Mouse (Mus musculus): ENCODE results near the gene Msi2. TPM values are rescaled to one million over a fixed set of nuclear protein-coding genes. Genes with fewer than 3 reads are reported as not detected.

Gene Msi2
- polyA plus RNA-seq, 1 experiment from 2014 or later = 2.9 TPM

DNA sequence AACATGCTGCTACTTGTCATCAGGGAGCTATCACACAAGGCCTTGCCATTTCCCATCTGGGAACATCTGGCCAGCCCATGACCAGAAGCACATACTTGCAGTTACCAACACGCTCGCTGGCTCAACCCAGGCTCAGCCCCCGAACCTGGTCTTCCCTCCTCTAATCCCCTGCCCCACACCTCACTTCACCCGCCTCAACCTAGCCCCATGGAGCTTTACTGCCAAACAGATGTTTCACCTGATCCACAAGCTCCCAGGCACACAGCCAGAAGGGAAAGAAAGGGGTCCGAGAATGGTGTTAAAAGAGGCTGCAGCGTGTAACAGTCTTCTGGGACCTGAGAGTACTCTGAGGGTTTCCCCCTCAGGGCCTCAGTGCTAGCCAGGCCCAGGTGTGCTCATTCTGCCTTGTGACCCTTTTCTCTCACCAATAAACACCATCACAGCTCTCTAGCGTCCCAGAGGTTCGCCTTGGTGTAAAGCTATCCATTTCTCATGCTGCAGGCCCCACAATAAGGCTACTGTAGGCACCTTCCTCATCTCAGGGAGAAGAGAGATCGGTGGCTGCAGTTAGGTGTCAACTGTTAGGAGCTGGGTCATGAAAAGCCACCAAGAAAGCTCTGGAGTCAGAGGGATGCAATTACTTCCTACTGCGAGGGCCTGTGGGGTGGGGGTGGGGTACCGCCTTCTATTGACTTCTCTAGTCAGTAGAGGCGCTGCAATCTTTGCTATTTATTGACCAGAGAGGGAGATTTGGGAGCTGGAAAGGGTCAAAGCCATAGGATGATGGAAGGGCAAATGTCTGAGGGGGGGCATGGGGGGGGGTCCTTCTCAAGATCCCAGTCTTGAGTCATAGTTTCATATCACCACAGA is 276.2 kb downstream of the Msi2 start:
- 67% methylated on average over 12 of the region's 12 CpGs for WGBS (ENCODE audit: insufficient replicate concordance)
- H3K4me1 ChIP-seq (ENCODE audit: control insufficient read depth, low read depth, low read length) = no peaks in the 10 kb centered on the region
- H3K9ac ChIP-seq (ENCODE audit: low read depth, low read length) = no peak overlapping the region
- H3K9me3 ChIP-seq (replicated peaks; ENCODE audit: control insufficient read depth, low read length) = no peaks in the 10 kb centered on the region
- ATAC-seq (ENCODE audit: low read depth) = no peak
- H3K4me3 ChIP-seq (ENCODE audit: low read depth, low read length) = no peak overlapping the region
- H3K27ac ChIP-seq (ENCODE audit: low read length) = no peak overlapping the region
- H3K36me3 ChIP-seq (ENCODE audit: control insufficient read depth, insufficient read depth) = no peaks in the 10 kb centered on the region
- no peak overlapping the region for H3K4me2 ChIP-seq (ENCODE audit: low read depth, low read length)
- no peaks in the 10 kb centered on the region for H3K27me3 ChIP-seq (ENCODE audit: control insufficient read depth, insufficient read depth, low read depth, low read length)

DNA sequence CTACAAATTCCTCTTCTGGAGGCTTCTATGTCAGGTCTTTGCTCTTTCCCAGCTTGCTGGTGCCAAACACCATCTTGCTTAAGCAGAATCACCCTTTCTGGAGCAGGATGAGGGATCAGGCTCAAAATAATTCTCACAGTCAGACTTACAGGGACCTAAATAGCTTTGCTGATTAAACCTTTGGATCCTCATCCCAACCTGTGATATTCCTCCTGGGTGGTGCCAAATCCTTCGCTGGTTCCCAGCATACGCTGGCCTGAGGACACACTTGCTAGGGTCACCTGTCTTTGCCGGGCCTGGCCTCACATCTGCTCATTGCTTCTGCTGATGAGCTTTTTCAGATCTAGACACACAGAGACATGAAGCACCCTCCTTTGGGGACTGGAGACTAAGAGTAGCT is 279.7 kb downstream of the Msi2 start:
- no peak overlapping the region for H3K4me3 ChIP-seq (ENCODE audit: low read depth, low read length)
- H3K36me3 ChIP-seq (ENCODE audit: control insufficient read depth, insufficient read depth) = no peaks in the 10 kb centered on the region
- no peak overlapping the region for H3K27ac ChIP-seq (ENCODE audit: low read length)
- WGBS (ENCODE audit: insufficient replicate concordance) = 82% methylated on average over 3 of the region's 3 CpGs
- no peaks in the 10 kb centered on the region for H3K27me3 ChIP-seq (ENCODE audit: control insufficient read depth, insufficient read depth, low read depth, low read length)
- H3K9ac ChIP-seq (ENCODE audit: low read depth, low read length) = no peak overlapping the region
- no peak for ATAC-seq (ENCODE audit: low read depth)
- no peaks in the 10 kb centered on the region for H3K4me1 ChIP-seq (ENCODE audit: control insufficient read depth, low read depth, low read length)
- no peaks in the 10 kb centered on the region for H3K9me3 ChIP-seq (replicated peaks; ENCODE audit: control insufficient read depth, low read length)
- H3K4me2 ChIP-seq (ENCODE audit: low read depth, low read length) = no peak overlapping the region

DNA sequence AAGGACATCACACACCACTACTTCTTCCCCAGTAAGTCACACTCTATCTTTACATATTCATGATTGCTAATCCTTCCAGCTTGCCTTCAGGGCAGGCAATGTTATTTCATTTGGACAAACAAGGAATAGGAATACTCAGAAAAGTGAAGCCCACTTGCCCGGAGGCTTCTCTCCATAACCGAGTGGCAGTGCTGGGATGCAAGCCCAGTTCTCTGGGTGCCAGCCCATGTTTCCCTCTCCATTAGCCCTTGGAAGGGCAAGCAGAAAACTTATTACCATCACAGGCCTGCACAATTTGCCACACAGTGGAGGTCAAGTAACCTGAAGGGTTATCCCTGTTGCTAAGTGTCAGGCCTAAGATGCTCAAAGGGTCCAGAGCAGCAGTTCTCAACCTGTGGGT is 281.7 kb downstream of the Msi2 start:
- Histone ChIP-seq H3K27ac (ENCODE audit: low read length) (no peak overlapping the region), H3K9me3 (replicated peaks; ENCODE audit: control insufficient read depth, low read length) (no peaks in the 10 kb centered on the region), H3K9ac (ENCODE audit: low read depth, low read length) (no peak overlapping the region), H3K4me2 (ENCODE audit: low read depth, low read length) (no peak overlapping the region), H3K27me3 (ENCODE audit: control insufficient read depth, insufficient read depth, low read depth, low read length) (no peaks in the 10 kb centered on the region), H3K36me3 (ENCODE audit: control insufficient read depth, insufficient read depth) (no peaks in the 10 kb centered on the region), H3K4me3 (ENCODE audit: low read depth, low read length) (no peak overlapping the region), H3K4me1 (ENCODE audit: control insufficient read depth, low read depth, low read length) (no peaks in the 10 kb centered on the region)
- ATAC-seq (ENCODE audit: low read depth) = no peak
- WGBS (ENCODE audit: insufficient replicate concordance) = 69% methylated on average over 2 of the region's 2 CpGs

DNA sequence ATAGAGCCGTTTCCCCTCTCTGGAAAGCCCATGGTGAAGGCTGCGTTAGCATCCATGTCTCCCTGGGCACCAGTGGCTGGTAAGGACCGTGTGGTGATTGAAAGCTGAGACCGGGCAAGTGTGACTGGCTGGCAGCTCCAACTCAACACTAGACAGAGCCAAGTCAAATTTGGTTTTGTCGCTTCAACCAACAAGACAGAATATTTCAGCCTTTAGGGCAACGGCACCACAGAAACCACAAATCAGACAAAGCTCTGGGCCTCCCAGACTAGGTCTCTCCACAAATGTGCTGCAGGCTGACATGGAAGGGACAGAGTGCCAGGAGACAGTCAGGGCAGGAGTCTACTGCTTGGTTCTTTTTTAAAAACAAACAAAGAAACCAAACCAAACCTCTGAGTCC is 282.8 kb downstream of the Msi2 start:
- ATAC-seq (ENCODE audit: low read depth) = no peak
- no peaks in the 10 kb centered on the region for H3K9me3 ChIP-seq (replicated peaks; ENCODE audit: control insufficient read depth, low read length)
- H3K9ac ChIP-seq (ENCODE audit: low read depth, low read length) = no peak overlapping the region
- H3K36me3 ChIP-seq (ENCODE audit: control insufficient read depth, insufficient read depth) = no peaks in the 10 kb centered on the region
- WGBS (ENCODE audit: insufficient replicate concordance) = 61% methylated on average over 6 of the region's 6 CpGs
- no peaks in the 10 kb centered on the region for H3K27me3 ChIP-seq (ENCODE audit: control insufficient read depth, insufficient read depth, low read depth, low read length)
- H3K4me3 ChIP-seq (ENCODE audit: low read depth, low read length) = no peak overlapping the region
- H3K4me1 ChIP-seq (ENCODE audit: control insufficient read depth, low read depth, low read length) = no peaks in the 10 kb centered on the region
- H3K4me2 ChIP-seq (ENCODE audit: low read depth, low read length) = no peak overlapping the region
- H3K27ac ChIP-seq (ENCODE audit: low read length) = no peak overlapping the region

DNA sequence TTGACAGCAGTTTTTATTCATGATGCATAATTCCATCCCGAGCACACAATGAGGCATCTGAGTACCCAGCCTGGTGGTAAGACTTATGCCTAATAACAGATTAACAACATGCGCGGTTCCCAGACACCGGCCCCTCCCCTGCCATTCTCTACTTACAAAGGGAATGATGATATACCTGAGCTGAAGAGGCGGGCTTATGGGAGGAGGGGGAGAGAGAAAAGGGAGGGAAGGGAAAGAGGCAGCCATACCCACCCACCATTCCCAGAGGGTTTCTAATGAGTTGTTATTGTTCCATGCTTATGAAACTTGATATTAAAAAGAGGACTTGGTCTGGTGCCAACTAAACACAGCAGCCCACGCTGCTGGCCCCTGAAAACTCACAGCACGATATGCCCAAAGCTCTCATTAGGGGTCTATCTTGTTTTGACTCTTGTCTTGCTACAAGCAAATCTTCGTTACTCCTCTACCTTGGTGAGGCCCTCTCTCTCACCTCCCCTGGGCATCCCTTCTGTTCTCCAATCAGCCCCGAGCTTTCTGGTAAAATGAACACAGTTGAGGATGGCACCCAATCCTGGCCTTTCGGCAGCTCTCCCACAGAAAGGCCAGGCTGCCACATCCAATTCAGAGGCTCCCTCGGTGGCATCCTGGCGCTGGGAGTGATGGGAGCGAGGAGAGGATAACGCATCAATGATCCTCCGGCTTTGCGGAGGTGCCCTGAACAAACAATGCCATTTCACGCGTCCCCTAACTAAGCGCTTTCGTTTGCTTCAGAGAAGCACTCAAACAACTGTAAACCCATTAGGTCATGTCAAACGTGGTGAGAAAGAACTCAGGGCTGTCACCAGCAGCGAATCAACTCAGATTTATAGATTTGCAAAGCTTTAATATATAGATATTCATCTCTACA is 286.7 kb downstream of the Msi2 start:
- no peaks in the 10 kb centered on the region for H3K27me3 ChIP-seq (ENCODE audit: control insufficient read depth, insufficient read depth, low read depth, low read length)
- 76% methylated on average over 22 of the region's 22 CpGs for WGBS (ENCODE audit: insufficient replicate concordance)
- H3K9ac ChIP-seq (ENCODE audit: low read depth, low read length) = no peak overlapping the region
- ATAC-seq (ENCODE audit: low read depth) = no peak
- no peaks in the 10 kb centered on the region for H3K36me3 ChIP-seq (ENCODE audit: control insufficient read depth, insufficient read depth)
- H3K4me1 ChIP-seq (ENCODE audit: control insufficient read depth, low read depth, low read length) = no peaks in the 10 kb centered on the region
- no peaks in the 10 kb centered on the region for H3K9me3 ChIP-seq (replicated peaks; ENCODE audit: control insufficient read depth, low read length)
- no peak overlapping the region for H3K4me3 ChIP-seq (ENCODE audit: low read depth, low read length)
- H3K4me2 ChIP-seq (ENCODE audit: low read depth, low read length) = no peak overlapping the region
- no peak overlapping the region for H3K27ac ChIP-seq (ENCODE audit: low read length)

DNA sequence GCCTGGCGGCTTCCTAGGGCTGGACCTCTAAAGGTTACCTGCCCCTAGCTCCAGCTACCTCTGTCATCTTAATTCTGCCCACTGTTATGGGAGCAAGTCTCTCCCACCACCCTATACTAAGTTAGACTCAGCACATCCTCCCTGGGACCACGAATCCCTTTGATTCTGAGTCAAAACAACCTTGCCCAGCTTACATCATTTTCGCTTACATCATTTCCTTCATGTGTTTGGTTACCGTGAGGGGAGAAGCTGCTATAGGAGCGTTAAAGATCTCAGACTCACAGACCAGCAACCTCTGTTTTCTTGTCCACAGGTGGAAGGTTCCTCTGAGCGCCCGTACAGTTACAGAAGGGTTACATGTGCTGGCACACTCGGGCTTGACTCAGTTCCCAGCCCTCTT is 288.0 kb downstream of the Msi2 start:
- Histone ChIP-seq H3K4me3 (ENCODE audit: low read depth, low read length) (no peak overlapping the region), H3K36me3 (ENCODE audit: control insufficient read depth, insufficient read depth) (no peaks in the 10 kb centered on the region), H3K27ac (ENCODE audit: low read length) (no peak overlapping the region), H3K9me3 (replicated peaks; ENCODE audit: control insufficient read depth, low read length) (no peaks in the 10 kb centered on the region), H3K9ac (ENCODE audit: low read depth, low read length) (no peak overlapping the region), H3K27me3 (ENCODE audit: control insufficient read depth, insufficient read depth, low read depth, low read length) (no peaks in the 10 kb centered on the region), H3K4me1 (ENCODE audit: control insufficient read depth, low read depth, low read length) (no peaks in the 10 kb centered on the region; the same call in 1 of the 2 replicates), H3K4me2 (ENCODE audit: low read depth, low read length) (no peak overlapping the region)
- WGBS (ENCODE audit: insufficient replicate concordance) = 70% methylated on average over 8 of the region's 8 CpGs
- ATAC-seq (ENCODE audit: low read depth) = no peak

DNA sequence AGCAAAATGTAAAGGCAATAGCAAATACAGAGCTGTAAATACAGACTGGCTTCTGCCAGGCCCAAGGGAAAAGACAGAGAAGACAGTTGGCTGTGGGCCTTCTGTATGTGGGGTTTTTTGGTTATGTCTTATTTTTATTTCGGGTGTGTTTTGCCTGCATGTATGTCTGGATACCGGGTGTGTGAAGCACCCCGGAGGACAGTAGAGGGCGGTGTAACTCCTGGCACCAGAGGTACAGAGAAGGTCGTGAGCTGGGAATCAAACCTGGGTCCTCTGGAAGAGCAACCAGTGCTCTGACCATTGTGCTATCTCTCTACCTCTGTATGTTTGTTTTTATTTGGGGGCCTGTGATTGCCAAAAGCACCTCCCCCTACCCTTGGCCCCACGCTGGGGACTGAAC is 288.6 kb downstream of the Msi2 start:
- Histone ChIP-seq H3K4me3 (ENCODE audit: low read depth, low read length) (no peak overlapping the region), H3K27ac (ENCODE audit: low read length) (no peak overlapping the region), H3K36me3 (ENCODE audit: control insufficient read depth, insufficient read depth) (no peaks in the 10 kb centered on the region), H3K4me1 (ENCODE audit: control insufficient read depth, low read depth, low read length) (no peaks in the 10 kb centered on the region; the same call in 1 of the 2 replicates), H3K9me3 (replicated peaks; ENCODE audit: control insufficient read depth, low read length) (no peaks in the 10 kb centered on the region), H3K4me2 (ENCODE audit: low read depth, low read length) (no peak overlapping the region), H3K9ac (ENCODE audit: low read depth, low read length) (no peak overlapping the region), H3K27me3 (ENCODE audit: control insufficient read depth, insufficient read depth, low read depth, low read length) (no peaks in the 10 kb centered on the region)
- no peak for ATAC-seq (ENCODE audit: low read depth)
- 87% methylated on average over 6 of the region's 6 CpGs for WGBS (ENCODE audit: insufficient replicate concordance)

DNA sequence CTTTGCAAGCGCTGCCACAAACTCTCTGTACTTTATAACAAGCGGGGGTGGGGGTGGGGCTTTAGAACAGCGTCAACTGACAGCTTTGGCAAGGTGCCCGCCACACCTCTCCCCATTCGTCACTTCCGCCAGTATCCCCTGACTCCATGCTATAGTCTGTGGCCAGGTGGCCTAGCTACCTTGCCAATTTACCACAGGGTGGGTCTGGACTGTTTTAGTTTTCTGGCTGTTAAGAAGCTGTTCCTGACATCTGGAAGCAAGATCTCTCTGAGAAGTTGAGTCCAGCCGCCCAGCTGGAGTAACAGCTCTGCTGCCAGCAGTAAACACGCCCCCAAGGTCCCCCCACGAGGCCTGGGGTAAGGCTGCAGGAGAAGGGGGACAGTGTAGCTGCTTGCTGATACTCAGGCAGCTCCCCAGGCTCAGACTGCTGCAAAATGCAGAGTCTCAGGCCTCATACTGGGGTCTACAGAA is 292.6 kb downstream of the Msi2 start:
- 31% methylated on average over 9 of the region's 9 CpGs for WGBS (ENCODE audit: insufficient replicate concordance)
- no peaks in the 10 kb centered on the region for H3K9me3 ChIP-seq (replicated peaks; ENCODE audit: control insufficient read depth, low read length)
- H3K9ac ChIP-seq (ENCODE audit: low read depth, low read length) = no peak overlapping the region
- H3K4me2 ChIP-seq (ENCODE audit: low read depth, low read length) = no peak overlapping the region
- peaks cover 7% of the 10 kb centered on the region for H3K4me1 ChIP-seq (ENCODE audit: control insufficient read depth, low read depth, low read length)
- H3K36me3 ChIP-seq (ENCODE audit: control insufficient read depth, insufficient read depth) = no peaks in the 10 kb centered on the region
- H3K27ac ChIP-seq (ENCODE audit: low read length) = no peak overlapping the region
- ATAC-seq (ENCODE audit: low read depth) = peak; percentile 24; the same call in 1 of the 2 replicates
- no peak overlapping the region for H3K4me3 ChIP-seq (ENCODE audit: low read depth, low read length)
- H3K27me3 ChIP-seq (ENCODE audit: control insufficient read depth, insufficient read depth, low read depth, low read length) = no peaks in the 10 kb centered on the region

Data from liver, embryonic 16.5 days (tissue).